Comparison of ENCODE assay signal across 22 mouse cellular contexts in genomic region chr9:65771011-65771664, GRCm38 (mm10). TPM values are rescaled to one million over a fixed set of nuclear protein-coding genes. Genes with fewer than 3 reads are reported as not detected.
A peak's percentile ranks its signal among the peaks of the same experiment; 100 is the strongest.
DNase-seq lines count a peak whose midpoint lies in the region; ATAC-seq lines count a peak whose summit lies in the region.
"Had no signal": no experiment of that assay in that cellular context is flagged by ENCODE, and none has a peak within 500 bp of the region (broad histone marks: within the 10 kb centered on the region; RNA-seq: fewer than 3 reads in every experiment).

No protein-coding gene starts in this region.

- no peaks in the 10 kb centered on the region for H3K36me3 ChIP-seq in forebrain, embryonic 16.5 days (ENCODE audit: control insufficient read depth, insufficient read depth)
- no peaks in the 10 kb centered on the region for H3K36me3 ChIP-seq in forebrain, embryonic 11.5 days (ENCODE audit: control insufficient read depth, insufficient read depth, low read length)
- H3K36me3 ChIP-seq in hindbrain, embryonic 13.5 days: no peaks in the 10 kb centered on the region
- no peaks in the 10 kb centered on the region for H3K36me3 ChIP-seq in hindbrain, embryonic 12.5 days
- H3K36me3 ChIP-seq: heart, embryonic 15.5 days; intestine, embryonic 15.5 days had no signal

- H3K9ac ChIP-seq in forebrain, embryonic 16.5 days (replicated peaks; ENCODE audit: low read depth, low read length): 0 out of 2 replicates have a peak overlapping the region, but pooled peaks have one; percentile 17
- no peak overlapping the region for H3K9ac ChIP-seq in forebrain, embryonic 11.5 days (ENCODE audit: low read length)
- H3K9ac ChIP-seq in hindbrain, embryonic 13.5 days: 0 out of 2 replicates have a peak overlapping the region, but pooled peaks have one; percentile 36
- no peak overlapping the region for H3K9ac ChIP-seq in hindbrain, embryonic 12.5 days
- H3K9ac ChIP-seq: embryonic facial prominence, embryonic 13.5 days; heart, embryonic 15.5 days; intestine, embryonic 15.5 days had no signal

- no peak for DNase-seq in forebrain, embryonic 11.5 days (ENCODE audit: low spot score)
- DNase-seq in ES-CJ7 (ENCODE audit: low read depth, low spot score): peak; percentile 31
- DNase-seq in R1 (ENCODE audit: low read depth, low spot score): peak; percentile 81
- no peak for DNase-seq in left cerebral cortex, adult 9 months (ENCODE audit: low spot score in 2 of 2)
- DNase-seq in thymus, postnatal 4 days: no peak
- DNase-seq: adrenal gland, adult 2 months; adrenal gland, postnatal 25 days; cerebellum, adult 18-20 months; cerebellum, adult 9-11 months; cerebellum, postnatal 36 days; gastrocnemius, postnatal 10 days; heart, adult 2 months; heart, postnatal 14 days; kidney, adult 18-20 months had no signal

- no peaks in the 10 kb centered on the region for H3K9me3 ChIP-seq in forebrain, embryonic 16.5 days (ENCODE audit: control insufficient read depth, low read length)
- H3K9me3 ChIP-seq in forebrain, embryonic 11.5 days (ENCODE audit: control insufficient read depth, low read length): no peaks in the 10 kb centered on the region
- no peaks in the 10 kb centered on the region for H3K9me3 ChIP-seq in hindbrain, embryonic 13.5 days
- H3K9me3 ChIP-seq in hindbrain, embryonic 12.5 days (replicated peaks): no peaks in the 10 kb centered on the region; the same call in 1 of the 2 replicates
- H3K9me3 ChIP-seq: embryonic facial prominence, embryonic 13.5 days; heart, embryonic 15.5 days; intestine, embryonic 15.5 days had no signal

- no peak overlapping the region for H3K4me3 ChIP-seq in forebrain, embryonic 16.5 days (replicated peaks; ENCODE audit: low read length)
- no peak overlapping the region for H3K4me3 ChIP-seq in forebrain, embryonic 11.5 days (ENCODE audit: low read depth, low read length)
- no peak overlapping the region for H3K4me3 ChIP-seq in hindbrain, embryonic 13.5 days
- H3K4me3 ChIP-seq in hindbrain, embryonic 12.5 days: no peak overlapping the region
- H3K4me3 ChIP-seq: embryonic facial prominence, embryonic 13.5 days; heart, adult 2 months; heart, embryonic 15.5 days; hindbrain, embryonic 10.5 days; intestine, embryonic 15.5 days had no signal

- H3K27ac ChIP-seq in forebrain, embryonic 16.5 days (ENCODE audit: low read length): no peak overlapping the region
- H3K27ac ChIP-seq in forebrain, embryonic 11.5 days (ENCODE audit: low read depth, low read length): no peak overlapping the region
- H3K27ac ChIP-seq in hindbrain, embryonic 13.5 days: 0 out of 2 replicates have a peak overlapping the region, but pooled peaks have one; percentile 19
- no peak overlapping the region for H3K27ac ChIP-seq in hindbrain, embryonic 12.5 days
- H3K27ac ChIP-seq: embryonic facial prominence, embryonic 13.5 days; heart, adult 2 months; heart, embryonic 15.5 days; hindbrain, embryonic 10.5 days; intestine, embryonic 15.5 days had no signal

- H3K4me2 ChIP-seq in forebrain, embryonic 16.5 days (ENCODE audit: low read length): no peak overlapping the region
- no peak overlapping the region for H3K4me2 ChIP-seq in forebrain, embryonic 11.5 days (ENCODE audit: low read depth, low read length, severe bottlenecking)
- no peak overlapping the region for H3K4me2 ChIP-seq in hindbrain, embryonic 13.5 days
- no peak overlapping the region for H3K4me2 ChIP-seq in hindbrain, embryonic 12.5 days (replicated peaks)
- H3K4me2 ChIP-seq: embryonic facial prominence, embryonic 13.5 days; heart, embryonic 15.5 days; intestine, embryonic 15.5 days had no signal

- no peak for ATAC-seq in forebrain, embryonic 16.5 days
- no peak for ATAC-seq in forebrain, embryonic 11.5 days (replicated peaks; ENCODE audit: low FRiP score)
- ATAC-seq in hindbrain, embryonic 13.5 days (ENCODE audit: low FRiP score): no peak
- no peak for ATAC-seq in hindbrain, embryonic 12.5 days (ENCODE audit: low FRiP score)
- ATAC-seq: forebrain, embryonic 14.5 days; intestine, embryonic 15.5 days had no signal

- H3K4me1 ChIP-seq in forebrain, embryonic 16.5 days (replicated peaks; ENCODE audit: control insufficient read depth, insufficient read depth, low read length): peaks cover 8% of the 10 kb centered on the region
- H3K4me1 ChIP-seq in forebrain, embryonic 11.5 days (replicated peaks; ENCODE audit: control insufficient read depth, insufficient read depth, low read length): peaks cover under 1% of the 10 kb centered on the region; the same call in 1 of the 2 replicates
- H3K4me1 ChIP-seq in hindbrain, embryonic 13.5 days (replicated peaks): peaks cover 26% of the 10 kb centered on the region
- peaks cover 12% of the 10 kb centered on the region for H3K4me1 ChIP-seq in hindbrain, embryonic 12.5 days

- 23% methylated on average over 11 of the region's 11 CpGs for WGBS in forebrain, embryonic 16.5 days
- 21% methylated on average over 11 of the region's 11 CpGs for WGBS in forebrain, embryonic 11.5 days
- 26% methylated on average over 11 of the region's 11 CpGs for WGBS in hindbrain, embryonic 13.5 days
- 29% methylated on average over 11 of the region's 11 CpGs for WGBS in hindbrain, embryonic 12.5 days

- no peaks in the 10 kb centered on the region for H3K27me3 ChIP-seq in forebrain, embryonic 16.5 days (replicated peaks; ENCODE audit: control insufficient read depth, insufficient read depth, low read length)
- no peaks in the 10 kb centered on the region for H3K27me3 ChIP-seq in forebrain, embryonic 11.5 days (ENCODE audit: control insufficient read depth, insufficient read depth, low read length)
- H3K27me3 ChIP-seq in hindbrain, embryonic 13.5 days: no peaks in the 10 kb centered on the region
- no peaks in the 10 kb centered on the region for H3K27me3 ChIP-seq in hindbrain, embryonic 12.5 days
- H3K27me3 ChIP-seq: embryonic facial prominence, embryonic 13.5 days; heart, embryonic 15.5 days; intestine, embryonic 15.5 days had no signal

RNA-seq across cellular contexts. Expression of gene Zfp609, which starts 56.2 kb away (rescaled TPM):
- 7.7 and 8.0 TPM in 2 replicates for polyA plus RNA-seq in forebrain, embryonic 16.5 days (2015; fragmentation: Nextera tagmentation; extraction: Ambion mirVana)
- 12.3 and 12.9 TPM in 2 replicates for polyA plus RNA-seq in forebrain, embryonic 11.5 days (2014; fragmentation: Nextera tagmentation; extraction: Ambion mirVana)
- polyA plus RNA-seq in hindbrain, embryonic 13.5 days (2015; fragmentation: Nextera tagmentation; extraction: Ambion mirVana): 9.3 and 9.7 TPM in 2 replicates
- 11.3 and 14.0 TPM in 2 replicates for polyA plus RNA-seq in hindbrain, embryonic 12.5 days (2016; fragmentation: Nextera tagmentation; extraction: Ambion mirVana)

Comparison
In these comparisons a context has a peak if more than half of its experiments do, and no peak if none do; other contexts are left out.
1. H3K9ac ChIP-seq: peak in forebrain, embryonic 16.5 days (single experiment) and hindbrain, embryonic 13.5 days (single experiment); none in forebrain, embryonic 11.5 days (single experiment) and hindbrain, embryonic 12.5 days (single experiment).
2. DNase-seq: peak in ES-CJ7 (single experiment) and R1 (single experiment); none in forebrain, embryonic 11.5 days (single experiment), left cerebral cortex, adult 9 months (0 of 2) and thymus, postnatal 4 days (single experiment).